Mouse (Mus musculus) heart, embryonic 13.5 days (tissue): ENCODE measurements around the gene Sipa1l3. TPM values are rescaled to one million over a fixed set of nuclear protein-coding genes. Genes with fewer than 3 reads are reported as not detected.

Experiments
- ATAC-seq: fragments of 200-750 bp; cut with Nextera tagmentation; 2 replicates; pipeline ENCODE4 v1.8.0; 2017; ENCODE audit warnings: moderate TSS enrichment; ENCODE audit not compliant: insufficient number of reproducible peaks, low FRiP score, low TSS enrichment; ENCODE audit errors: extremely low read depth
- H3K27ac ChIP-seq: fragments of 300-500 bp; sonication (generic); replicated peaks from 2 replicates; pipeline ENCODE4 v1.5.1; 2015; ENCODE audit warnings: moderate library complexity, mild to moderate bottlenecking, inconsistent platforms
- H3K27me3 ChIP-seq: fragments of 300-500 bp; sonication (generic); replicated peaks from 2 replicates; pipeline ENCODE4 v1.6.1; 2015; ENCODE audit warnings: mild to moderate bottlenecking, inconsistent platforms
- H3K36me3 ChIP-seq: fragments of 300-500 bp; sonication (generic); 2 replicates; pipeline ENCODE4 v1.6.1; 2015; ENCODE audit warnings: mild to moderate bottlenecking, inconsistent platforms
- H3K4me1 ChIP-seq: fragments of 300-500 bp; sonication (generic); 2 replicates; pipeline ENCODE4 v1.6.1; 2015; ENCODE audit warnings: inconsistent platforms
- H3K4me2 ChIP-seq: fragments of 300-500 bp; sonication (generic); 2 replicates; pipeline ENCODE4 v1.6.1; 2015; ENCODE audit warnings: inconsistent platforms, mild to moderate bottlenecking, moderate library complexity
- H3K4me3 ChIP-seq: fragments of 300-500 bp; sonication (generic); 2 replicates; pipeline ENCODE4 v1.5.1; 2015; ENCODE audit warnings: moderate library complexity, mild to moderate bottlenecking, inconsistent platforms
- H3K9ac ChIP-seq: fragments of 300-500 bp; sonication (generic); 2 replicates; pipeline ENCODE4 v1.6.1; 2015; ENCODE audit warnings: inconsistent platforms, mild to moderate bottlenecking, moderate library complexity
- H3K9me3 ChIP-seq: fragments of 300-500 bp; sonication (generic); 2 replicates; pipeline ENCODE4 v1.6.1; 2016; ENCODE audit warnings: inconsistent platforms
- WGBS: fragments of 180-500 bp; shearing (Covaris S2); methylation state at CpG from one replicate; pipeline ENCODE4 v1.1.7; 2015; ENCODE audit warnings: mixed read lengths; 5-methylcytosine and 5-hydroxymethylcytosine counted together
- polyA plus RNA-seq: library from polyadenylated mRNA; unstranded; fragments of >200 nt; fragmentation: Nextera tagmentation; extraction: Ambion mirVana; gene quantifications from 2 replicates; pipeline ENCODE4 v1.2.1, GENCODE M21; 2015

Sipa1l3 gene
- polyA plus RNA-seq, 1 experiment from 2014 or later: 4.1 TPM

GRCm38 (mm10) chr7:29391761-29392512 is 126.5 kb downstream of the Sipa1l3 start:
- H3K4me2 ChIP-seq: no peak overlapping the region
- ATAC-seq: no peak
- 74% methylated on average over 24 of the region's 25 CpGs for WGBS
- H3K27ac ChIP-seq: no peak overlapping the region
- H3K9me3 ChIP-seq: no peaks in the 10 kb centered on the region
- H3K36me3 ChIP-seq: peaks cover 7% of the 10 kb centered on the region; the same call in 1 of the 2 replicates
- H3K4me1 ChIP-seq: peaks cover 24% of the 10 kb centered on the region
- no peak overlapping the region for H3K9ac ChIP-seq
- peaks cover 91% of the 10 kb centered on the region for H3K27me3 ChIP-seq
- no peak overlapping the region for H3K4me3 ChIP-seq

GRCm38 (mm10) chr7:29391112-29391760 is 127.2 kb downstream of the Sipa1l3 start:
- H3K4me1 ChIP-seq: peaks cover 23% of the 10 kb centered on the region
- no peak overlapping the region for H3K4me3 ChIP-seq
- H3K27ac ChIP-seq: no peak overlapping the region
- peaks cover 7% of the 10 kb centered on the region for H3K36me3 ChIP-seq
- H3K9ac ChIP-seq: no peak overlapping the region
- H3K9me3 ChIP-seq: no peaks in the 10 kb centered on the region
- no peak for ATAC-seq
- 81% methylated on average over 15 of the region's 15 CpGs for WGBS
- peaks cover 91% of the 10 kb centered on the region for H3K27me3 ChIP-seq
- H3K4me2 ChIP-seq: no peak overlapping the region

GRCm38 (mm10) chr7:29390234-29390633 is 128.2 kb downstream of the Sipa1l3 start:
- Histone ChIP-seq H3K9me3 (no peaks in the 10 kb centered on the region), H3K9ac (no peak overlapping the region), H3K4me1 (peaks cover 23% of the 10 kb centered on the region), H3K4me3 (no peak overlapping the region), H3K36me3 (peaks cover 8% of the 10 kb centered on the region), H3K27ac (no peak overlapping the region), H3K4me2 (no peak overlapping the region), H3K27me3 (peaks cover 87% of the 10 kb centered on the region)
- WGBS: 33% methylated on average over 10 of the region's 10 CpGs
- ATAC-seq: no peak

- H3K36me3 ChIP-seq: peaks cover 8% of the 10 kb centered on the region
- peaks cover 77% of the 10 kb centered on the region for H3K27me3 ChIP-seq
- H3K9me3 ChIP-seq: no peaks in the 10 kb centered on the region
- no peak overlapping the region for H3K27ac ChIP-seq
- H3K4me1 ChIP-seq: peaks cover 17% of the 10 kb centered on the region
- no peak overlapping the region for H3K9ac ChIP-seq
- ATAC-seq: no peak
- WGBS: 70% methylated on average over 17 of the region's 17 CpGs
- no peak overlapping the region for H3K4me2 ChIP-seq
- no peak overlapping the region for H3K4me3 ChIP-seq
Measured at GRCm38 (mm10) chr7:29387524-29388068, 130.8 kb downstream of the Sipa1l3 start.

- no peaks in the 10 kb centered on the region for H3K9me3 ChIP-seq
- H3K36me3 ChIP-seq: peaks cover 19% of the 10 kb centered on the region
- H3K4me2 ChIP-seq: no peak overlapping the region
- no peak overlapping the region for H3K27ac ChIP-seq
- no peak for ATAC-seq
- no peak overlapping the region for H3K9ac ChIP-seq
- WGBS: 85% methylated on average over 13 of the region's 13 CpGs
- no peak overlapping the region for H3K4me3 ChIP-seq
- H3K4me1 ChIP-seq: peaks cover 9% of the 10 kb centered on the region
- H3K27me3 ChIP-seq: peaks cover 77% of the 10 kb centered on the region
Measured at GRCm38 (mm10) chr7:29386349-29386748, 132.1 kb downstream of the Sipa1l3 start.

DNA sequence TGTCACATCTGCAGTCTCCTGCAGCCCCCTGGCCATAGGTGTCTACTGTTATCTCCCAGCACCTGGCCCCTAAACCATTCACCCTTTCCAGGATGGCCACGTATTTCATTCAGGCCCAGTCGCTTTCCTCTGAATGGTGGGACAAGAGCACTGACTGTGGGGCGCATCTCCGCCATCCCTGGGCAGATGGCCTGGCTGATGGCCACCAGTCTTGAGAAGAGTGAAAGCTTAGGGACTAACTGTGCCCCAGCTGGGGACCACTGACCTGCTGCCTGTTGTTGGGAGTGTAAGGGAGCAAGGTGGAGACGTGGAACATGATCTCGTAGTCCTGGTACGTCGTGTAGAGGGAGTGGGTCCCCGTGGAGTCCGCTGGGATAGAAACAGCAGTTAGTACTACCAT is 132.7 kb downstream of the Sipa1l3 start:
- no peak overlapping the region for H3K27ac ChIP-seq
- peaks cover 76% of the 10 kb centered on the region for H3K27me3 ChIP-seq
- peaks cover 21% of the 10 kb centered on the region for H3K36me3 ChIP-seq
- WGBS: 88% methylated on average over 10 of the region's 10 CpGs
- H3K9me3 ChIP-seq: no peaks in the 10 kb centered on the region
- H3K4me3 ChIP-seq: no peak overlapping the region
- H3K4me1 ChIP-seq: peaks cover 9% of the 10 kb centered on the region
- H3K4me2 ChIP-seq: no peak overlapping the region
- no peak overlapping the region for H3K9ac ChIP-seq
- ATAC-seq: no peak

DNA sequence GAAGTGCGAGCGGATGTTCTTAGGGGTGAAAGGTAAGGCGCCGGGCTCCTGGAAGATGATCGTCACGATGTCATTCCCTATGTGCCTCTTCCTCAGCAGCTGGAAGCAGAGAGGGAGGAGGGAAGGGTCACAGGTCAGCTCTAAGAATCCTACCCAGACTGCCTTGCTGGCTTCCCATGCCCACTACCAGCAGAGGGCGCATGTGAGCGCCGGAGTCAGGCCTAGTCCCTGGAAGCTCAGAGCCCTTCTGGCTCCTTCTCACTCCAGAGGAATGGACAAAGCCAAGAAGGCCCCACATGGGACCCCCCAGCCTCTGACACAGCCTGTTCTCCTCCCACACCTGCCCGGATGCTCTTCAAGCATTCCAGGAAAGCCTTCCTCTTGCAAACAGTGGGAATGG is 135.2 kb downstream of the Sipa1l3 start:
- peaks cover 21% of the 10 kb centered on the region for H3K36me3 ChIP-seq
- 0 out of 2 replicates have a peak overlapping the region, but pooled peaks have one; percentile 14 for H3K9ac ChIP-seq
- no peaks in the 10 kb centered on the region for H3K4me1 ChIP-seq
- peaks cover 73% of the 10 kb centered on the region for H3K27me3 ChIP-seq
- no peak for ATAC-seq
- H3K27ac ChIP-seq: no peak overlapping the region
- WGBS: 28% methylated on average over 10 of the region's 10 CpGs
- H3K4me3 ChIP-seq: no peak overlapping the region
- H3K9me3 ChIP-seq: no peaks in the 10 kb centered on the region
- H3K4me2 ChIP-seq: no peak overlapping the region

GRCm38 (mm10) chr7:29381466-29382040 is 136.9 kb downstream of the Sipa1l3 start:
- 81% methylated on average over 7 of the region's 7 CpGs for WGBS

DNA sequence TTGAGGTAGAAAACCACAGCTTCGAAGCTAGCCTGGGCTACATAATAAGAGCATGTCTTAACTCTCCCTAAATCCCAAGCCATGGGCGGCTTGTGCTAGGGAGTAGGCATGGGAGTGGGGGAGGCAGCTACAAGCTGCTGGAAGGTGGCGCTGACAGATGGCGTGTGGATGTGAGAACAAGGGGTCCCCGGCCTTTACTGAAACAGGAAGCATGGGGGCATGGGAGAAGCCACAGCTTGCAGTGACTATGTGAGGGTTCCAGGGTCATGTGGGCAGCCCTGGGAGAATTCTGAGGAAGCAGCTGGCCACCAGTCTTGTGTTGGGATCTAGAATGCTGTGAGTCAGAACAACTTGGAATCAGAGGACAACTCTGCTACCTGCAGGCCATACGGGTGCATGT is 144.4 kb downstream of the Sipa1l3 start:
- no peaks in the 10 kb centered on the region for H3K4me1 ChIP-seq
- H3K4me3 ChIP-seq: no peak overlapping the region
- ATAC-seq: no peak
- no peak overlapping the region for H3K27ac ChIP-seq
- peaks cover 20% of the 10 kb centered on the region for H3K36me3 ChIP-seq
- H3K27me3 ChIP-seq: peaks cover 23% of the 10 kb centered on the region
- no peaks in the 10 kb centered on the region for H3K9me3 ChIP-seq
- H3K9ac ChIP-seq: no peak overlapping the region
- H3K4me2 ChIP-seq: no peak overlapping the region
- WGBS: 71% methylated on average over 6 of the region's 6 CpGs

More at GRCm38 (mm10) chr7:29381466-29382040, 136.9 kb downstream of the Sipa1l3 start:
- Histone ChIP-seq H3K4me3 (no peak overlapping the region), H3K27ac (no peak overlapping the region), H3K27me3 (peaks cover 56% of the 10 kb centered on the region), H3K9ac (no peak overlapping the region), H3K4me1 (no peaks in the 10 kb centered on the region), H3K9me3 (no peaks in the 10 kb centered on the region), H3K4me2 (no peak overlapping the region), H3K36me3 (peaks cover 33% of the 10 kb centered on the region)
- no peak for ATAC-seq

- Histone ChIP-seq H3K9me3 (no peaks in the 10 kb centered on the region), H3K4me3 (no peak overlapping the region), H3K9ac (no peak overlapping the region), H3K4me1 (no peaks in the 10 kb centered on the region), H3K27me3 (peaks cover 23% of the 10 kb centered on the region), H3K36me3 (peaks cover 13% of the 10 kb centered on the region), H3K27ac (no peak overlapping the region), H3K4me2 (no peak overlapping the region)
- 60% methylated on average over 5 of the region's 5 CpGs for WGBS
- ATAC-seq: no peak
Measured at GRCm38 (mm10) chr7:29372123-29372522, 146.3 kb downstream of the Sipa1l3 start.

- WGBS: 62% methylated on average over 6 of the region's 6 CpGs
- Histone ChIP-seq H3K9me3 (no peaks in the 10 kb centered on the region), H3K27me3 (peaks cover 23% of the 10 kb centered on the region), H3K9ac (no peak overlapping the region), H3K4me1 (no peaks in the 10 kb centered on the region), H3K27ac (no peak overlapping the region), H3K36me3 (0 out of 2 replicates have a peak, but pooled peaks cover 2% of the 10 kb centered on the region), H3K4me3 (no peak overlapping the region), H3K4me2 (no peak overlapping the region)
- ATAC-seq: no peak
Measured at GRCm38 (mm10) chr7:29370031-29370430, 148.4 kb downstream of the Sipa1l3 start.
